Mouse (Mus musculus) intestine, embryonic 16.5 days (tissue): ENCODE results near the gene Riok2. TPM values are rescaled to one million over a fixed set of nuclear protein-coding genes. Genes with fewer than 3 reads are reported as not detected.

Experiments used
- ATAC-seq: fragments of 200-750 bp; cut with Nextera tagmentation; 2 replicates; pipeline ENCODE4 v1.8.0; 2017; ENCODE audit warnings: moderate TSS enrichment, moderate library complexity
- H3K27ac ChIP-seq: fragments of 300-500 bp; sonication (generic); 2 replicates; pipeline ENCODE4 v1.5.1; 2014; ENCODE audit warnings: mild to moderate bottlenecking, low read length
- H3K27me3 ChIP-seq: fragments of 300-500 bp; sonication (generic); replicated peaks from 2 replicates; pipeline ENCODE4 v1.6.1; 2014; ENCODE audit warnings: low read length, control low read depth, mixed read lengths; ENCODE audit not compliant: control insufficient read depth, insufficient read depth
- H3K36me3 ChIP-seq: fragments of 300-500 bp; sonication (generic); 2 replicates; pipeline ENCODE4 v1.6.1; 2014; ENCODE audit warnings: low read length, control low read depth; ENCODE audit not compliant: control insufficient read depth, insufficient read depth
- H3K4me1 ChIP-seq: fragments of 300-500 bp; sonication (generic); 2 replicates; pipeline ENCODE4 v1.6.1; 2014; ENCODE audit warnings: low read length, control low read depth, mixed read lengths; ENCODE audit not compliant: control insufficient read depth, insufficient read depth
- H3K4me2 ChIP-seq: fragments of 300-500 bp; sonication (generic); 2 replicates; pipeline ENCODE4 v1.6.1; 2014; ENCODE audit warnings: low read depth, low read length, control low read depth
- H3K4me3 ChIP-seq: fragments of 300-500 bp; sonication (generic); 2 replicates; pipeline ENCODE4 v1.5.1; 2014; ENCODE audit warnings: mild to moderate bottlenecking, low read length
- H3K9ac ChIP-seq: fragments of 300-500 bp; sonication (generic); 2 replicates; pipeline ENCODE4 v1.6.1; 2014; ENCODE audit warnings: low read depth, low read length
- H3K9me3 ChIP-seq: fragments of 300-500 bp; sonication (generic); 2 replicates; pipeline ENCODE4 v1.6.1; 2016; ENCODE audit warnings: low read length, control low read depth; ENCODE audit not compliant: control insufficient read depth
- WGBS: fragments of 180-500 bp; shearing (Covaris S2); extraction: QIAGEN DNeasy Blood & Tissue Kit; methylation state at CpG from one replicate; pipeline ENCODE4 v1.1.7; 2014; 5-methylcytosine and 5-hydroxymethylcytosine counted together
- polyA plus RNA-seq: library from polyadenylated mRNA; unstranded; fragments of >200 nt; fragmentation: Nextera tagmentation; extraction: Ambion mirVana; gene quantifications from 2 replicates; pipeline ENCODE4 v1.2.1, GENCODE M21; 2015

Gene Riok2
- polyA plus RNA-seq, 1 experiment from 2014 or later: 25.8 TPM

DNA sequence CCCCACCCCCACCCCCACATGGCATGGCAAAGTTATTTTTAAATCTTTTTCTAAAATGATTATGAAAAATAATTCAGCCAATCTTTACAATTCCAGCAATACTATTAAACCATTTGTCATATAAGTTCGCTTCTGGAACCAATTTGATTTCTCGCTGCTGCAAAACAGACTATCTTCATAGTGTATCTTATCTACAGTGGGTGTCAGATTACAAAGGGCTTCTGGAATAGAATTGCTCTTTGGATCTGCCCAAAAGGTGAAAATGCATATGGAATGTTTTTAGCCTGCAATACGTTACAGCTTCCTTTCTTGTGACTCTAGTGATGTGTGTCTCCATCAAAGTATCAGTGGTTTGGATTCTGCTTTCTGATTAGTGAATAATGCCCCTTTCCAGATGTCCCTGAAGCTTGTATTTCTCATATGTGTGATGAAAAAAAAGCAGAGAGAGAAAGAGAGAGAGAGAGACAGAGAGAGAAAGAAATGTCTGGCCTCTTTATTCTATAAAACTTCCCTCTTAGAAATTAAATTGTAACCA lies 29.5 kb downstream of the Riok2 start:
- no peak for ATAC-seq
- H3K4me1 ChIP-seq: 0 out of 2 replicates have a peak, but pooled peaks cover 3% of the 10 kb centered on the region
- no peak overlapping the region for H3K27ac ChIP-seq
- H3K9ac ChIP-seq: no peak overlapping the region
- H3K4me3 ChIP-seq: no peak overlapping the region
- 33% methylated on average over 3 of the region's 3 CpGs for WGBS
- no peaks in the 10 kb centered on the region for H3K27me3 ChIP-seq
- no peaks in the 10 kb centered on the region for H3K36me3 ChIP-seq
- H3K4me2 ChIP-seq: no peak overlapping the region
- H3K9me3 ChIP-seq: no peaks in the 10 kb centered on the region

DNA sequence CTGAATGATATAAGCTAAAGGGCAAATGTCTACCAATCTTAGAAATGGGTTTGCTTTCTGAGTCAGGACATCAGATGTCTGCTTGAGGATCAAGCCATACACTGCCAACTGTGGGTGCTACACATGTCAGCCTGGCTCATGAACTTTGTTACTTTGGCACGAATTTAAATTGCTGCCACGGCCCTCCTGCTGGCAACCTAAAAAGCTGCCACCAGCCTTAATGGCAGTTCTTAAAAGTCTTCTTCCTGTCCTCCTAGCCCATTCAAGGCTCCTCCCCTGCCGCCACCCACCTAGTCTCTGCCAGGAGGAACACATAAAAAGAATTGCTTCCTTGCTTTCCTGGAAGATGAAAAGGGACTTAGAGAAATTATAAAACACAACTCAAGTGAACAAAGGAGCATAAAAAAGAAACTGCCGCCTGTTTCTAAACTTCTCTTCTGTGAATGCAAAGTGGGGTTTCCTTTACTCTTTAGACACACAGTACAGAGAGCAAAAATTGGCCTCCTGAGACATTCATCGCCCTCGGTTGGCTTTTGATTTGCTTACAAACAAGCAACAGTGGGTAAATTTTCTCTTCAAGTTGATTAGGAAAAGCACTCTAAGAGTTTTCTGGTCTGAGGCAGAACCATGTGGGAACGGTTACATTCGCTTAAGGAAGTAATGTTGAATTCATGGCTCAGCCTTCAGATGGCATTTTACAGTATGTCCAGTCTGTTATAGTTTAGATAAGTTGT lies 30.9 kb downstream of the Riok2 start:
- ATAC-seq: no peak
- no peak overlapping the region for H3K4me3 ChIP-seq
- no peak overlapping the region for H3K27ac ChIP-seq
- no peak overlapping the region for H3K4me2 ChIP-seq
- H3K9me3 ChIP-seq: no peaks in the 10 kb centered on the region
- no peaks in the 10 kb centered on the region for H3K36me3 ChIP-seq
- H3K27me3 ChIP-seq: no peaks in the 10 kb centered on the region
- H3K9ac ChIP-seq: no peak overlapping the region
- WGBS: 49% methylated on average over 8 of the region's 8 CpGs
- H3K4me1 ChIP-seq: 0 out of 2 replicates have a peak, but pooled peaks cover 3% of the 10 kb centered on the region

DNA sequence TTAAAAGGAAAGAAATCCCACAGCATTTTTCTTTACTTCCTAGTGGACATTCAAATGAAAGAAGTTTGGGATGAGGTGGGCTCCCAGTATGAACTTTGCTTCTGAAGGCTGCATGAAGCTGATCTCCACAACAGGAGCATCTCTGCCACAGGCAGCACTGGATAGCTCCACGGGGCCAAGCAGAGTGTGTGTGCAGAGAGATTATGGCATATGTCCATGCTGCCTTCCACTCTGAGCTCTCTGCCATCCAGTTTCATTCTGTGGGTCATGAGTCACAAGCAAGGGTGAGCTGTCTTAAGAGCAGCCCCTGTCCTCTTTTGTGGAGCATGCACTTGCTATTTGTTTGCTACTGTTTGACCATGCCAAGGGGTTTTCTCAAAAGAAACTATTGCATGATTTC lies 31.5 kb downstream of the Riok2 start:
- no peak for ATAC-seq
- Histone ChIP-seq H3K27ac (no peak overlapping the region), H3K9ac (no peak overlapping the region), H3K27me3 (no peaks in the 10 kb centered on the region), H3K4me2 (no peak overlapping the region), H3K4me3 (no peak overlapping the region), H3K9me3 (no peaks in the 10 kb centered on the region), H3K36me3 (no peaks in the 10 kb centered on the region), H3K4me1 (0 out of 2 replicates have a peak, but pooled peaks cover 3% of the 10 kb centered on the region)
- 32% methylated on average over 1 of the region's 1 CpGs for WGBS

DNA sequence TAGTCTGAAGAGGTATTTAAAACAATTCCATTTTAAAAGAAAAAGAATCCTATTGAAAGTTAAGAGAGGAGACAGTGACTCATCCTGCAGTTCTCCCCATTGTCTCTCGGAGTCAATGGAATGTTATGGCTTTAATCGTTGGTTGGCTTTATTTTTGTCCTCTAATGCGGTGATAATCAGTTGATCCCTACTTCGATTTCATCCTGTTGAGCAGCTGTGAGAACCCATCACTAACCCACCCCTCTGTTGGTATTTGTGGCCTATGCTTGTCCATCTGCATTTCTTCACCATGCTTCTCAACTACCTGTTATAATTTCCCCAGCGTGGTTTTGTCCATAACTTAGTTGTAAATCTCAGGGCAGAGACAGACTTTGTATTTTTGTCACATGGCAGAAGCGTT lies 34.0 kb downstream of the Riok2 start:
- 70% methylated on average over 6 of the region's 6 CpGs for WGBS
- Histone ChIP-seq H3K9ac (no peak overlapping the region), H3K36me3 (no peaks in the 10 kb centered on the region), H3K4me3 (no peak overlapping the region), H3K27ac (no peak overlapping the region), H3K9me3 (no peaks in the 10 kb centered on the region), H3K4me2 (no peak overlapping the region), H3K27me3 (no peaks in the 10 kb centered on the region), H3K4me1 (no peaks in the 10 kb centered on the region)
- no peak for ATAC-seq

DNA sequence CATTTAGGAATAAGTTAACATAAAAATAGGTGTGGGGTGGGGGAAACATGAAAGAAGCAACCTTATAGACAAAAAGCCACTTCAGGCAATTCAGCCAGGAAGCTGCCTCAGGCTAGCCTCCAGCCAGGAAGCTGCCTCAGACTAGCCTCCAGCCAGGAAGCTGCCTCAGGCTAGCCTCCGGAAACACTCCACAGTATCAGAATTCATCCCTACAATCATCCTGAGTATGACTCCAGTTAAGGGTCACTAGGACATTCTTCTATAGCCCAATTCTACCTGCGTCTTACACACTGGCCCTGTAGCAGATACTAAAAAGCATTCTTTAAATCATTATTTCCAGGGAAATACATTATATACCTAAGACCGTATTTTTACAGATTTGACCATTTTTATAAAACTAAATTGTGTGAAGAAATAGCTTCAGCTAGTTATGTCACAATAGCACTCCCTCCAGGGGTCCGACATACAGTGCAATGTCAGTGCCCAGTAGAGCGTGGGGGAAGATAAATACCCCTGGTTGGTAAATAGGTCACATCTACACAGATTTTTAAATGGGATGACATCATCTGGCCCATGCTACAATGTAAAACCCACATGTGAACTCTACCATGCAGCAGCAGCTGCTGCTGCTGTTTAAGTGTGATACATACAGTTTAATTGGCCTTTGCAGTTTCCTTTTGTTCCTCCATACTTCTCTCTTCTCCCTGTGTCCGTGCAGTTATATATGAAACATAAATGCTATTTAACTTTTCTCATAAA lies 34.8 kb downstream of the Riok2 start:
- no peak overlapping the region for H3K27ac ChIP-seq
- no peak for ATAC-seq

DNA sequence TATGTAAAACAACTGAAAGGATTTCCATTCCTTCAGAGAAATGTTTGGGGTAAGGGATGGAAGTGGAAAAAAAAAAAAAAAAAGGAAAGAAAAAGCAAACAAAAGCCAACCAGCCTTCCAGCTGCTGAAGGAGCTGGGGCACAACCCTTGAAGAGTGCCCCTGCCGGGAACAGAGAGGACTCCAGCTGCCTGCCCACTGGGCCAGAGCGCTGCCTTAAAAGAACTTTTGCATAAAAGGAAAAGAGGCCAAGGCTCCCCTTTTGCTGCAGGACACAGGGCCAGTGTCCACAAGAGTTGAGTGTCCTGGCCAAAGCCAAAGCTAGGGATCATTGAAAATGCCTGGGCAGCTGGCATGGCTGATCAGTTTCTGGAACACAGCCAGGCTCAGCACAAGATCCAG lies 35.5 kb downstream of the Riok2 start:
- ATAC-seq: no peak
- Histone ChIP-seq H3K4me3 (no peak overlapping the region), H3K27ac (no peak overlapping the region), H3K36me3 (no peaks in the 10 kb centered on the region), H3K9me3 (no peaks in the 10 kb centered on the region), H3K27me3 (no peaks in the 10 kb centered on the region), H3K4me2 (no peak overlapping the region), H3K4me1 (no peaks in the 10 kb centered on the region), H3K9ac (no peak overlapping the region)
- 23% methylated on average over 2 of the region's 2 CpGs for WGBS

More for the DNA sequence above, 34.8 kb downstream of the Riok2 start:
- H3K27me3 ChIP-seq: no peaks in the 10 kb centered on the region
- no peak overlapping the region for H3K9ac ChIP-seq
- H3K4me2 ChIP-seq: no peak overlapping the region
- no peaks in the 10 kb centered on the region for H3K36me3 ChIP-seq
- no peaks in the 10 kb centered on the region for H3K9me3 ChIP-seq
- no peak overlapping the region for H3K4me3 ChIP-seq
- no peaks in the 10 kb centered on the region for H3K4me1 ChIP-seq
- 71% methylated on average over 6 of the region's 6 CpGs for WGBS

DNA sequence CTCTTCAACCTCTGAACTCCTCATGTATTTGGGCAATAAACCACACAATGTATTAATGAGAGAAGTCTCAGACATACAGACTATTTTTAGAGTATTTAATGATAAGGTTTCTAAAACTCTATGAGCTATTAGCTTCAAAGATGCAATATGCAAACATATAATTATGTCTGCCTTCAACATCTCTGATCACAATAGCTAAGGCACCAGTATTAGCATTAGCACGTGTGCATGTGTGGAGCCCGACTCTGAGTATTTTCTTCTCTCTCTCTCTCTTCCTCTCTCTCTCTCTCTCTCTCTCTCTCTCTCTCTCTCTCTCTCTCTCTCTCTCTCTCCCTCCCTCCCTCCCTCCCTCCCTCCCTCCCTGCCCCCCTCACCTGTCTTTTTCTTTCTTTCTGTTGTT lies 37.3 kb downstream of the Riok2 start:
- no peaks in the 10 kb centered on the region for H3K9me3 ChIP-seq
- no peak overlapping the region for H3K9ac ChIP-seq
- ATAC-seq: no peak
- no peak overlapping the region for H3K4me2 ChIP-seq
- no peaks in the 10 kb centered on the region for H3K27me3 ChIP-seq
- H3K4me3 ChIP-seq: no peak overlapping the region
- no peaks in the 10 kb centered on the region for H3K4me1 ChIP-seq
- WGBS: 74% methylated on average over 2 of the region's 2 CpGs
- H3K36me3 ChIP-seq: no peaks in the 10 kb centered on the region
- no peak overlapping the region for H3K27ac ChIP-seq

DNA sequence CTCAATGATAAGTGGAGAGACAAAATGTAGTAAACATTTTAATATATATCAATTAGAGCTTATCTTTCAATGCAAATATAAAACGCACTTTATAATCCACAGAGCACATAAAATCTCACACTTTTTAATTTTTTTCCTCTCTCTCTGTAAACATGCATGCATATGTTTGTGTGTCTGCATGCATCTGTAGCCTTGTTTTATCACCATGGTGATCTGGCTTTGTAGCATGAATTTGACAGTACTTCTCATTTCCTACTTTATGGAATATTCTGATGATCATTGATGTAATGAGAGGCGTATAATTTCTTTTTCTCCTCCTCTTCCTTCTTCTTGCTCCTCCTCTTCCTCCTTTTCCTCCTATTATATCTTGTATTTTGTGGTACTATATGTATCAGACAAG lies 38.1 kb downstream of the Riok2 start:
- no peak for ATAC-seq
- H3K27me3 ChIP-seq: no peaks in the 10 kb centered on the region
- no peak overlapping the region for H3K4me3 ChIP-seq
- no peak overlapping the region for H3K9ac ChIP-seq
- 85% methylated on average over 2 of the region's 2 CpGs for WGBS
- H3K4me2 ChIP-seq: no peak overlapping the region
- no peaks in the 10 kb centered on the region for H3K9me3 ChIP-seq
- H3K27ac ChIP-seq: no peak overlapping the region
- H3K36me3 ChIP-seq: no peaks in the 10 kb centered on the region
- H3K4me1 ChIP-seq: no peaks in the 10 kb centered on the region

DNA sequence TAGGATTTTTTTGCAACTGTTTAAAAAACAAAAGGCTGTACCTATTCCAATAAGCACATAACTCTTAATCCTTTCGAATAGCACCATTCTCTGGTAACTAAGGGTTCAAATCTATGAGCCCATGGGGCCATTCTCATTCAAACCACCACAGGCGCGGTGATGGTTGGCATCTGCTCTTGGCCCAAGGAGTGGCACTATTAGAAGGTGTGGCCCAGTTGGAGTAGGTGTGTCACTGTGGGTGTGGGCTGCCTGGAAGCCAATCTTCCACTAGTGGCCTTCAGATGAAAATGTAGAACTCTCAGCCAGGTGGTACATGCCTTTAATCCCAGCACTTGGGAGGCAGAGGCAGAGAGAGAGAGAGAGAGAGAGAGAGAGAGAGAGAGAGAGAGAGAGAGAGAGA lies 40.1 kb downstream of the Riok2 start:
- no peak for ATAC-seq
- H3K36me3 ChIP-seq: no peaks in the 10 kb centered on the region
- H3K9me3 ChIP-seq: no peaks in the 10 kb centered on the region
- no peak overlapping the region for H3K4me2 ChIP-seq
- H3K4me3 ChIP-seq: no peak overlapping the region
- H3K27me3 ChIP-seq: no peaks in the 10 kb centered on the region
- H3K9ac ChIP-seq: no peak overlapping the region
- no peak overlapping the region for H3K27ac ChIP-seq
- H3K4me1 ChIP-seq: no peaks in the 10 kb centered on the region
- 87% methylated on average over 3 of the region's 3 CpGs for WGBS
